Mouse (Mus musculus): ENCODE measurements at regions not wholly inside any gene's neighbourhood (a gene's known extent, or its start where the extent isn't known, plus 50 kb on each side); places are given as distances from the start of the nearest gene placed in this dataset.

- DNase-seq (ENCODE audit: low spot score in 2 of 2) = no peak
These were observed 195.2 kb downstream of the Icos start for GRCm38 (mm10) chr1:61172946-61173345.

GRCm38 (mm10) chr1:61175239-61175638 is 197.5 kb downstream of the Icos start:
- DNase-seq (ENCODE audit: low spot score in 2 of 2) = no peak

- DNase-seq (ENCODE audit: low spot score in 2 of 2) = no peak
These were observed 201.7 kb downstream of the Icos start for GRCm38 (mm10) chr1:61179461-61179860.

GRCm38 (mm10) chr1:61181099-61181821 is 203.5 kb downstream of the Icos start:
- peak; percentile 79 to 93 for DNase-seq (ENCODE audit: low spot score in 2 of 2)

GRCm38 (mm10) chr1:61187381-61188100 is 209.8 kb downstream of the Icos start:
- no peak for DNase-seq (ENCODE audit: low spot score in 2 of 2)

- no peak for DNase-seq (ENCODE audit: low spot score in 2 of 2)
These were observed 213.2 kb downstream of the Icos start for GRCm38 (mm10) chr1:61190921-61191320.

GRCm38 (mm10) chr1:61198549-61199062 is 220.9 kb downstream of the Icos start:
- no peak for DNase-seq (ENCODE audit: low spot score in 2 of 2)

GRCm38 (mm10) chr1:61201006-61201405 is 223.3 kb downstream of the Icos start:
- no peak for DNase-seq (ENCODE audit: low spot score in 2 of 2)

- DNase-seq (ENCODE audit: low spot score in 2 of 2) = no peak
These were observed 224.4 kb downstream of the Icos start for GRCm38 (mm10) chr1:61202079-61202478.

- no peak for DNase-seq (ENCODE audit: low spot score in 2 of 2)
These were observed 225.4 kb downstream of the Icos start for GRCm38 (mm10) chr1:61203170-61203569.

GRCm38 (mm10) chr1:61203612-61204011 is 225.9 kb downstream of the Icos start:
- no peak for DNase-seq (ENCODE audit: low spot score in 2 of 2)

- DNase-seq (ENCODE audit: low spot score in 2 of 2) = no peak
These were observed 227.4 kb downstream of the Icos start for GRCm38 (mm10) chr1:61205137-61205536.

- DNase-seq (ENCODE audit: low spot score in 2 of 2) = no peak
These were observed 229.2 kb downstream of the Icos start for GRCm38 (mm10) chr1:61206861-61207380.

GRCm38 (mm10) chr1:61208386-61208785 is 230.7 kb downstream of the Icos start:
- DNase-seq (ENCODE audit: low spot score in 2 of 2) = no peak

- no peak for DNase-seq (ENCODE audit: low spot score in 2 of 2)
These were observed 243.4 kb downstream of the Icos start for GRCm38 (mm10) chr1:61221131-61221530.

- DNase-seq (ENCODE audit: low spot score in 2 of 2) = no peak
These were observed 251.2 kb downstream of the Icos start for GRCm38 (mm10) chr1:61228942-61229341.

GRCm38 (mm10) chr1:61233001-61233400 is 255.3 kb downstream of the Icos start:
- DNase-seq (ENCODE audit: low spot score in 2 of 2) = no peak

GRCm38 (mm10) chr1:61233476-61234297 is 256.0 kb downstream of the Icos start:
- no peak for DNase-seq (ENCODE audit: low spot score in 2 of 2)

- DNase-seq (ENCODE audit: low spot score in 2 of 2) = no peak
These were observed 256.6 kb downstream of the Icos start for GRCm38 (mm10) chr1:61234298-61234682.

GRCm38 (mm10) chr1:61236511-61236910 is 258.8 kb downstream of the Icos start:
- DNase-seq (ENCODE audit: low spot score in 2 of 2) = no peak

- no peak for DNase-seq (ENCODE audit: low spot score in 2 of 2)
These were observed 260.9 kb downstream of the Icos start for GRCm38 (mm10) chr1:61238668-61239067.

- no peak for DNase-seq (ENCODE audit: low spot score in 2 of 2)
These were observed 279.8 kb downstream of the Icos start for GRCm38 (mm10) chr1:61257561-61257960.

Measured in urinary bladder, postnatal 4 days (tissue).